Mouse (Mus musculus) kidney, postnatal 0 days (tissue): ENCODE results near the gene Snrpn. TPM values are rescaled to one million over a fixed set of nuclear protein-coding genes. Genes with fewer than 3 reads are reported as not detected.

Experiments used
- ATAC-seq: fragments of 200-750 bp; cut with Nextera tagmentation; replicated peaks from 2 replicates; pipeline ENCODE4 v1.8.0; 2017; ENCODE audit warnings: low read depth, moderate number of reproducible peaks, moderate TSS enrichment, moderate library complexity; ENCODE audit not compliant: low FRiP score
- DNase-seq: peaks from one replicate; pipeline ENCODE4 v3.0.0-alpha.2; 2016; ENCODE audit warnings: low spot score
- H3K27ac ChIP-seq: fragments of 300-500 bp; sonication (generic); 2 replicates; pipeline ENCODE4 v1.5.1; 2014; ENCODE audit warnings: mild to moderate bottlenecking
- H3K27me3 ChIP-seq: fragments of 300-500 bp; sonication (generic); 2 replicates; pipeline ENCODE4 v1.6.1; 2014; ENCODE audit warnings: low read length, mixed read lengths; ENCODE audit not compliant: insufficient read depth
- H3K36me3 ChIP-seq: fragments of 300-500 bp; sonication (generic); 2 replicates; pipeline ENCODE4 v1.6.1; 2014; ENCODE audit warnings: low read length, mixed read lengths; ENCODE audit not compliant: insufficient read depth
- H3K4me1 ChIP-seq: fragments of 300-500 bp; sonication (generic); replicated peaks from 2 replicates; pipeline ENCODE4 v1.6.1; 2014; ENCODE audit warnings: antibody characterized with exemption, low read length, mixed read lengths; ENCODE audit not compliant: insufficient read depth
- H3K4me2 ChIP-seq: fragments of 300-500 bp; sonication (generic); 2 replicates; pipeline ENCODE4 v1.6.1; 2014; ENCODE audit warnings: mild to moderate bottlenecking, low read length, moderate library complexity, mixed read lengths
- H3K4me3 ChIP-seq: fragments of 300-500 bp; sonication (generic); replicated peaks from 2 replicates; pipeline ENCODE4 v1.5.1; 2014; ENCODE audit warnings: low read depth, low read length
- H3K9ac ChIP-seq: fragments of 300-500 bp; sonication (generic); 2 replicates; pipeline ENCODE4 v1.6.1; 2014; ENCODE audit warnings: low read depth, low read length
- H3K9me3 ChIP-seq: fragments of 300-500 bp; sonication (generic); replicated peaks from 2 replicates; pipeline ENCODE4 v1.6.1; 2016; ENCODE audit warnings: low read length, inconsistent platforms, mixed read lengths
- CTCF ChIP-seq: IDR thresholded peaks from 2 replicates; pipeline ENCODE4 v1.5.1; 2016; ENCODE audit warnings: antibody characterized with exemption, low read depth, mild to moderate bottlenecking, moderate library complexity
- WGBS: fragments of 180-500 bp; shearing (Covaris S2); extraction: QIAGEN DNeasy Blood & Tissue Kit; methylation state at CpG from one replicate; pipeline ENCODE4 v1.1.7; 2014; 5-methylcytosine and 5-hydroxymethylcytosine counted together
- polyA plus RNA-seq: library from polyadenylated mRNA; unstranded; fragments of >200 nt; fragmentation: Nextera tagmentation; extraction: Ambion mirVana; gene quantifications from 2 replicates; pipeline ENCODE4 v1.2.1, GENCODE M21; 2015

Gene Snrpn
- polyA plus RNA-seq, 1 experiment from 2014 or later: 26.1 TPM

DNA sequence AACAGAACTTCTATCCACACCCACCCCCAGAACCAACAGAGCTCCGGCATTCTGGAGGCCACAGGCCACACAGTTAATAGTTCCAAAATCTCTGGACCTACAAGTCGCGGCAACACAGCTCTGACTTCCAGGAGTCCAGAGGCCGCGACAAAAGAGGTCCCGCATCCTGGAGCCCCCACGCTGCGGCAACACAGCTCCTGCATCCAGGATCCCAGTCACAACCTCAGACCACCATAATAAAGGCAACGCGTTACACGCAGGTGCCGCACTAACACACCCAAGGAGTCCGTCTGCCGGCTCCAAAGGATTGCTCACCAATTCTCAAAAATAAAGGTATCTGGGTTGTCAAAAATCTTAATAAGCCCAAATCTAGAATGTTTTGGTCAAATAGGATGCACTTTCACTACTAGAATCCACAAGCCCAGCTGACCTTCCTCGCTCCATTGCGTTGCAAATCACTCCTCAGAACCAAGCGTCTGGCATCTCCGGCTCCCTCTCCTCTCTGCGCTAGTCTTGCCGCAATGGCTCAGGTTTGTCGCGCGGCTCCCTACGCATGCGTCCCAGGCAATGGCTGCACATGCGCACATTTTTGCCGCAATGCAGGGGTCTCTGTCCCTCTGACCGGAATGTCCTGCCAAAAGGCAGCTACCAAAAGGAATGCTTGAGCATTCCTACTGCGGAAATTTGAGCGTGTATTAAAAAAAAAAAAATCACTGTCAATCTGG lies 135.3 kb downstream of the Snrpn start, which contains the start of the genes Snurf and Gm38393:
Gene Snurf (minus strand): TSS at position 444 of the 725 bp plus-strand sequence.
Gene Gm38393 (minus strand): TSS at position 459 of the 725 bp plus-strand sequence.
- no peaks in the 10 kb centered on the region for H3K4me1 ChIP-seq
- peak within 1 kb of the TSS; percentile 49 for H3K4me3 ChIP-seq
- WGBS: 42% methylated on average over 30 of the region's 30 CpGs
- H3K9ac ChIP-seq: peak within 1 kb of the TSS; percentile 57
- no peaks in the 10 kb centered on the region for H3K27me3 ChIP-seq
- DNase-seq (peak; percentile 66), ATAC-seq (peak; percentile 26; the same call in 1 of the 2 replicates)
- peak within 1 kb of the TSS; percentile 57; the same call in 1 of the 2 replicates for H3K27ac ChIP-seq
- H3K4me2 ChIP-seq: peak within 1 kb of the TSS; percentile 58
- TF ChIP-seq CTCF: no peak
- H3K9me3 ChIP-seq: no peaks in the 10 kb centered on the region
- H3K36me3 ChIP-seq: no peaks in the 10 kb centered on the region

- no peak for TF ChIP-seq CTCF
- Histone ChIP-seq H3K27me3 (no peaks in the 10 kb centered on the region), H3K4me3 (peak overlapping the region; percentile 49), H3K4me2 (peak overlapping the region; percentile 58), H3K27ac (peak overlapping the region; percentile 57; the same call in 1 of the 2 replicates), H3K36me3 (no peaks in the 10 kb centered on the region), H3K9ac (peak overlapping the region; percentile 57), H3K4me1 (no peaks in the 10 kb centered on the region), H3K9me3 (no peaks in the 10 kb centered on the region)
- 49% methylated on average over 22 of the region's 22 CpGs for whole genome bisulfite sequencing
- DNase-seq: peak; percentile 43
- ATAC-seq: peak; percentile 84
Measured at GRCm38 (mm10) chr7:60003921-60004605, 136.0 kb downstream of the Snrpn start.

DNA sequence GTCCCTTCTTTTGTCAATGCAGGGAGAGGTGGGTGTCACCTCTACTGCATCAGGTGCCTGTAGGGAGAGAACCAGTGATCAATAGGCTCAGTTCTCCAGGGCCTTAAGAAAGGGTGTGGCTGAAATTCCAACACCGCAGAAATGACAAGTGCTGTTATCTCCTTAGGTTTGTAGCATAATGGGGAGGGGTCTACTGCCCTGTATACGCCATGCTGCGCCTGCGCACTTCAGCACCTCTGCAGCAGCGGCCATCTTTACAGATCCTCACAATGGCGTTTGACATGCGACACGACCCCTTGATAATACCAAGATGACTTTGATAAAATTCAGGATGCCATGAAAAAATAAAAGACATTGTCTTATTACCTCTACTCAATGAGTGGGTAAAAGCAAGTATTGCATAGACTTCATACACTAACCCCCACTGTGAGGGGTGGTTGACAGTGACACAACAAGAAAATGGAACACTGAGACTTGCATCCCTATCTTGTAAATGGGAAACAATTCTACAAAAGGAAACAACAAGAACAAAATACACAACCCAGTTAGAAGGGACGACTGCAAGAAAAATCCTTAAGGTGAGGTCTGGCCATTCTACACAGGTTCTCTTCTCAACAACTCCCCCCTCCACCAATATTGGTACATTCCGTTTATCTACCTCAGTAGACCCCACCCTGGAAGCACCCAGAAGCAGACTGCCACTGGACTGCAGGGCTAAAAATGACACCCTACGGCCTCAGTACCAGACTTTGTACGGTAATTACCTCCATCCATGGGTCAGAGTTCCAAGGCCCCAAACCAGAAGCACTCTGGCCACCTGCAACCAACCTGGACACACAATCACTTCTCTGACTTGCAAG lies 136.8 kb downstream of the Snrpn start:
- Histone ChIP-seq H3K4me2 (peak overlapping the region; percentile 58), H3K4me3 (peak overlapping the region; percentile 49), H3K27ac (no peak overlapping the region), H3K27me3 (no peaks in the 10 kb centered on the region), H3K36me3 (no peaks in the 10 kb centered on the region), H3K4me1 (no peaks in the 10 kb centered on the region), H3K9ac (0 out of 2 replicates have a peak overlapping the region, but pooled peaks have one; percentile 57), H3K9me3 (no peaks in the 10 kb centered on the region)
- TF ChIP-seq CTCF: no peak
- ATAC-seq: no peak
- WGBS: 59% methylated on average over 12 of the region's 12 CpGs
- no peak for DNase-seq

- no peak overlapping the region for H3K4me3 ChIP-seq
- H3K4me1 ChIP-seq: no peaks in the 10 kb centered on the region
- no peak overlapping the region for H3K9ac ChIP-seq
- H3K4me2 ChIP-seq: no peak overlapping the region
- ATAC-seq (no peak), DNase-seq (no peak)
- no peaks in the 10 kb centered on the region for H3K27me3 ChIP-seq
- TF ChIP-seq CTCF: no peak
- H3K36me3 ChIP-seq: no peaks in the 10 kb centered on the region
- no peaks in the 10 kb centered on the region for H3K9me3 ChIP-seq
- no peak overlapping the region for H3K27ac ChIP-seq
- WGBS: 64% methylated on average over 1 of the region's 1 CpGs
Measured at GRCm38 (mm10) chr7:59978646-59979045, 161.4 kb downstream of the Snrpn start.

Other genes starting within 250 kb of the Snrpn start
- 15.4 TPM in 2 replicates for gene Snurf, start 135.2 kb downstream of the Snrpn start, polyA plus RNA-seq
- gene Gm38393, start 135.2 kb downstream of the Snrpn start, polyA plus RNA-seq: 0.18 and 0.34 TPM in 2 replicates